Mouse (Mus musculus) heart, postnatal 0 days (tissue): ENCODE measurements at regions not wholly inside any gene's neighbourhood (a gene's known extent, or its start where the extent isn't known, plus 50 kb on each side); places are given as distances from the start of the nearest gene placed in this dataset.
A peak's percentile ranks its signal among the peaks of the same experiment; 100 is the strongest.

Source experiments
- CTCF ChIP-seq: IDR thresholded peaks from 2 replicates; pipeline ENCODE4 v1.5.1; 2016; ENCODE audit warnings: antibody characterized with exemption, control low read depth, low read depth
- EP300 ChIP-seq: IDR thresholded peaks from 2 replicates; pipeline ENCODE4 v1.6.1; 2016; ENCODE audit warnings: antibody characterized with exemption, low read depth

DNA sequence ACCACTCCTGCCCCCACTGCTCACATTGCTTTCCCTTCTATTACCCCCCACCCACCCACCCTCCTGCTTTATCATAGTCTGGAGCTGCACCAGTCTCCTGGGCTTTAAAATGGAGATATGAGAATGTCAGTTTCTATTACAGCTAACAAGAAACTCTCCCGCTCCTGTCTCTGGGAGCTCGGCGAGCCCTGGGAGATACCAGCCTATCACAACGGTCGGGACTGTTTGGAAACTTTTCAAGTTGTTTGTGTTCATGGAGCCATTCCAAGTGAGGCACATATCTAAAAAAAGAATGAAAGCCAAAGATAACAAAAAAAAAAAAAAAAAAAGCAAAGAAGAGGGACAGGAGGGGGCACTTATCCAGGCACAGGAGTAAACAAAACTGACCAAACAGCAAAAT, 105.2 kb upstream of the Sox4 start:
- TF ChIP-seq CTCF = no peak
- peak; percentile 53; the same call in 1 of the 2 replicates for TF ChIP-seq EP300
